Mouse (Mus musculus): ENCODE data around the gene Frmd4b. TPM values are rescaled to one million over a fixed set of nuclear protein-coding genes. Genes with fewer than 3 reads are reported as not detected.

Gene Frmd4b
- total and polyA plus RNA-seq, 2 experiments: 11.9 to 38.0 TPM

DNA sequence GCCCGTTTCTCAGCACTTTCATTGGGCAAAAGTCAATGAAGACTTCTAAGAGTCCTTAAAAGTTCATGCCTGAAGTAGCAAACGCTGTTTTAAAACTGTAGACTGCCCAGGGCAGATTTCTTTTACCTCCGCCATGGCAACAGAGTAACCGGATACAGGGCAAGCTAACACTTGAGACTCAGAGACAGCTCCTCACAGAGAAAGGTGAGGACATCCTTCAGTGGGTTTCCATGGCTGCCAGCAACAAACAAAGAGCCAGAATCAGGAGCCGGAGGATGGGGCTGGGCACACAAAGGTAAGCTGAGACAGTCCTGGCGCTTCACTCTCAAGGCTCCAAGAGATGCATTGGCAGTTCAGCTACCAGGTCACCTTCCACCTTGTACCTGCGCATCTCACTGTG lies 260.7 kb downstream of the Frmd4b start:
- no peaks in the 10 kb centered on the region for H3K27me3 ChIP-seq (ENCODE audit: control insufficient read depth, insufficient read depth, low read length)
- H3K79me2 ChIP-seq (ENCODE audit: control insufficient read depth, insufficient read depth, low read length): no peaks in the 10 kb centered on the region
- H3K9ac ChIP-seq (ENCODE audit: low read depth, low read length): no peak overlapping the region
- no peaks in the 10 kb centered on the region for H3K36me3 ChIP-seq (ENCODE audit: control insufficient read depth, insufficient read depth, low read length)
- DNase-seq (ENCODE audit: extremely low read depth, low read depth, low spot score): no peak
- no peak overlapping the region for H3K4me3 ChIP-seq (ENCODE audit: insufficient read depth, low read depth, low read length)
- TF ChIP-seq CTCF (IDR thresholded peaks at IDR 0.05; ENCODE audit: low read depth, low read length) (no peak), POLR2A (IDR thresholded peaks at IDR 0.05; ENCODE audit: extremely low read depth, insufficient read depth, low read length) (no peak)
- 92% methylated on average over 7 of the region's 7 CpGs for WGBS
- peaks cover 10% of the 10 kb centered on the region; the same call in 1 of the 2 replicates for H3K4me1 ChIP-seq (ENCODE audit: control insufficient read depth, insufficient read depth, low read length)
- no peak overlapping the region for H3K27ac ChIP-seq (replicated peaks; ENCODE audit: insufficient read depth, low read depth, low read length)

DNA sequence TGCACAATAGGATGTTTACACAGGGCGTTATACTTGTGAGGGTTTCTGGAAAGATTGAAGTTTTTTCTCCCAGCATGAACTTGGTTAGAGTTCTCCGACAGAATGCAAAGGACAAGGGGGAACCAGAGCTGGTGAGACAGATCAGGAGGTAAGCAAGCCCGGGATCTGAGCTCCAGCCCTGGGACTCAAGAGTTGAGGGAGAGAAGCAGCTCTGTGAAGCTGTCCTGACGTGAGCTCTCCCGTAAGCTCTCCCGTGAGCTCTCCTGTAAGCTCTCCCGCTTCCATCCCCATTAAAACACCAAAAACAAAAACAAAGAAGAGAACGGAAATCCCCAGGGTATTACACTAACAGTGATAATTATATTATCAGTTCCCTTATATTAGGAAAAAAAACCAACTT lies 262.2 kb downstream of the Frmd4b start:
- peaks cover 12% of the 10 kb centered on the region for H3K4me1 ChIP-seq (ENCODE audit: control insufficient read depth, insufficient read depth, low read length)
- no peak overlapping the region for H3K27ac ChIP-seq (replicated peaks; ENCODE audit: insufficient read depth, low read depth, low read length)
- no peak overlapping the region for H3K9ac ChIP-seq (ENCODE audit: low read depth, low read length)
- peaks cover 2% of the 10 kb centered on the region; the same call in 1 of the 2 replicates for H3K36me3 ChIP-seq (ENCODE audit: control insufficient read depth, insufficient read depth, low read length)
- no peak overlapping the region for H3K4me3 ChIP-seq (ENCODE audit: insufficient read depth, low read depth, low read length)
- no peaks in the 10 kb centered on the region for H3K79me2 ChIP-seq (ENCODE audit: control insufficient read depth, insufficient read depth, low read length)
- WGBS: 73% methylated on average over 8 of the region's 8 CpGs
- H3K27me3 ChIP-seq (ENCODE audit: control insufficient read depth, insufficient read depth, low read length): no peaks in the 10 kb centered on the region
- DNase-seq (ENCODE audit: extremely low read depth, low read depth, low spot score): no peak
- TF ChIP-seq POLR2A (IDR thresholded peaks at IDR 0.05; ENCODE audit: extremely low read depth, insufficient read depth, low read length) (no peak), CTCF (IDR thresholded peaks at IDR 0.05; ENCODE audit: low read depth, low read length) (no peak)

DNA sequence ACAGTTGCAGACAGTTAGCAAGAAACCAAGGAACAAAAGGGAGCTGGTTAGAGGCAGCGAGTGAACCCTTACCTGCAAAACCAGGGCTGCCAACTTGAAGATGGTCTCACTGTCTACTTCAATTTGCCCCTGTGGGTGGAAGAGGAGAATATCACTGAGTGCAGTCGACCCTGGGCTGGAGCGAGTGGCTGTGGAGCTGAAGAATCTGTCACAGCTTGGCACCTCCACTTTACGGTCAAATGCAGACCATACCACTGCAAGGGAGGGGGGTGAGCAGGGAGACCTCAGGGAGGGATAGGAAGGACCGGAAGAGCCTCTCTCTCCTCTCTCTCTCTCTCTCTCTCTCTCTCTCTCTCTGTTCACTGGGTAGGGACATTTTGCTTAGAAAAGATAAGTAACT lies 263.4 kb downstream of the Frmd4b start:
- Histone ChIP-seq H3K9ac (ENCODE audit: low read depth, low read length) (peak overlapping the region; percentile 73), H3K4me1 (ENCODE audit: control insufficient read depth, insufficient read depth, low read length) (peaks cover 21% of the 10 kb centered on the region), H3K27me3 (ENCODE audit: control insufficient read depth, insufficient read depth, low read length) (no peaks in the 10 kb centered on the region), H3K79me2 (ENCODE audit: control insufficient read depth, insufficient read depth, low read length) (no peaks in the 10 kb centered on the region), H3K27ac (replicated peaks; ENCODE audit: insufficient read depth, low read depth, low read length) (peak overlapping the region; percentile 83), H3K4me3 (ENCODE audit: insufficient read depth, low read depth, low read length) (peak overlapping the region; percentile 59), H3K36me3 (ENCODE audit: control insufficient read depth, insufficient read depth, low read length) (peaks cover 2% of the 10 kb centered on the region; the same call in 1 of the 2 replicates)
- TF ChIP-seq POLR2A (IDR thresholded peaks at IDR 0.05; ENCODE audit: extremely low read depth, insufficient read depth, low read length) (no peak), CTCF (IDR thresholded peaks at IDR 0.05; ENCODE audit: low read depth, low read length) (no peak)
- DNase-seq (ENCODE audit: extremely low read depth, low read depth, low spot score): peak; percentile 68
- WGBS: 13% methylated on average over 5 of the region's 5 CpGs

DNA sequence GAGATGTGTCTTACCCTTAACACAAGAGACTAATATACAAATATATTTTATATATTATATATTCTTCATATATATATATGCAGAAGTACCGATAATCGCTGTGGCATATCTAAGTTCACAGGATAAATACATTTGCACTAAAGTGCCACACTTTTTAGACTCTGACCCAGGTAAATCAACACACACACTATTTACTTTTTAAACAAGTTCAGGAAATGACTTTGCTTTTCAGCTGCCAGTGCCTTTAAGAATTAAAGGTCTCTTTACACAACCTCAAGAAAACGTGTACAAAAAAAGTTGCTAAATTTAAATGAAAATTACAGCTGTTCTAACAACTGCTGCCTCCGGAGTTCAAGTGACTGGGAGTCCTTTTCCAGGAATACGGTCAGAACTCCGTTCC lies 264.0 kb downstream of the Frmd4b start:
- Histone ChIP-seq H3K27ac (replicated peaks; ENCODE audit: insufficient read depth, low read depth, low read length) (peak overlapping the region; percentile 83), H3K4me1 (ENCODE audit: control insufficient read depth, insufficient read depth, low read length) (peaks cover 21% of the 10 kb centered on the region), H3K4me3 (ENCODE audit: insufficient read depth, low read depth, low read length) (peak overlapping the region; percentile 59), H3K79me2 (ENCODE audit: control insufficient read depth, insufficient read depth, low read length) (no peaks in the 10 kb centered on the region), H3K36me3 (ENCODE audit: control insufficient read depth, insufficient read depth, low read length) (peaks cover 2% of the 10 kb centered on the region; the same call in 1 of the 2 replicates), H3K9ac (ENCODE audit: low read depth, low read length) (peak overlapping the region; percentile 69), H3K27me3 (ENCODE audit: control insufficient read depth, insufficient read depth, low read length) (no peaks in the 10 kb centered on the region)
- DNase-seq (ENCODE audit: extremely low read depth, low read depth, low spot score): peak; percentile 91
- TF ChIP-seq CTCF (IDR thresholded peaks at IDR 0.05; ENCODE audit: low read depth, low read length) (no peak), POLR2A (IDR thresholded peaks at IDR 0.05; ENCODE audit: extremely low read depth, insufficient read depth, low read length) (no peak)
- 20% methylated on average over 6 of the region's 6 CpGs for WGBS

DNA sequence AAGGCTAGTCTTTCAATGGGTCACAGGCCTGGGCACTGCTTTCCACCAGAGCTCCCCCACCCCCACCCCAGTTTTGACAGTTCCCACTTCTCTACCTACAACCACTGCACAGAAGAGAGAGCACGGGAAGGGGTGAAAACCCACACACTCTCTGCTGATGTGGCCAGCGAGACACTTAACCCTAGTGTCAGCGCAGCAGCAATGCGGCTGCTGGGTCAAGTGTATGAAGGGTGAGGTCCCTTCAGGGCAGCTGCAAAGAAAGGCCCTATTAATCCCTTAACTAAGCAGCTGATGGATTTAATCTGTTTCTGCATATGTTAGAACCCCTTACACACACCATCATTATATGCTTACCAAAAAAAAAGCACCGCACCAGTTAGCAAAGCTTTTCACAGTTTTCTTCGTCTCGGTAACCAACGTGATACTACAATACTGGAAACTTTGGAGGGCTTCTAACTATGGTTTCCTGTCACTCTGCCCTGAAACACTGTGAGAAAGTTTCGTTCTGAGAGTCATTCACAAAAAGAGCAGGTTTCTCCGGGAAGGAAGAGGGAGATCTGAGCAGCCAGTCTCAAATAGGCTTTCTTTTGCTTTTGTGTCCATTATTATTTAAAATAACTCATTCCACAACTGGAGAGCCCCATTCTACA lies 264.7 kb downstream of the Frmd4b start:
- TF ChIP-seq CTCF (IDR thresholded peaks at IDR 0.05; ENCODE audit: low read depth, low read length) (0 out of 2 replicates have a peak, but pooled peaks have one; percentile 7), POLR2A (IDR thresholded peaks at IDR 0.05; ENCODE audit: extremely low read depth, insufficient read depth, low read length) (no peak)
- H3K79me2 ChIP-seq (ENCODE audit: control insufficient read depth, insufficient read depth, low read length): no peaks in the 10 kb centered on the region
- H3K27me3 ChIP-seq (ENCODE audit: control insufficient read depth, insufficient read depth, low read length): no peaks in the 10 kb centered on the region
- H3K4me3 ChIP-seq (ENCODE audit: insufficient read depth, low read depth, low read length): peak overlapping the region; percentile 51
- no peak overlapping the region; the same call in 1 of the 2 replicates for H3K27ac ChIP-seq (replicated peaks; ENCODE audit: insufficient read depth, low read depth, low read length)
- peaks cover 21% of the 10 kb centered on the region for H3K4me1 ChIP-seq (ENCODE audit: control insufficient read depth, insufficient read depth, low read length)
- WGBS: 25% methylated on average over 10 of the region's 10 CpGs
- DNase-seq (ENCODE audit: extremely low read depth, low read depth, low spot score): peak; percentile 37
- H3K9ac ChIP-seq (ENCODE audit: low read depth, low read length): peak overlapping the region; percentile 17
- peaks cover 2% of the 10 kb centered on the region; the same call in 1 of the 2 replicates for H3K36me3 ChIP-seq (ENCODE audit: control insufficient read depth, insufficient read depth, low read length)

All from liver, adult 2 months (tissue).